Mouse (Mus musculus) layer of hippocampus, postnatal 25 days (tissue): ENCODE measurements around the gene Asb7. TPM values are rescaled to one million over a fixed set of nuclear protein-coding genes. Genes with fewer than 3 reads are reported as not detected.

Source experiments
- DNase-seq, 2 experiments: peaks; one replicate each; pipeline ENCODE4 v3.0.0; 2022; ENCODE audit warnings: mixed read lengths in 2 of 2, low spot score in 1 of 2; ENCODE audit errors: extremely low spot score in 1 of 2
- total RNA-seq, 2 experiments: library from RNA; stranded (reverse); gene quantifications; 2 replicates each; pipeline ENCODE4 v1.2.3; 2021

Asb7 gene
- total RNA-seq = 10 to 100 TPM; 17.0 to 17.5 TPM

GRCm38 (mm10) chr7:66689294-66689619 lies at the start of gene Asb7:
Gene Asb7, minus strand, starts transcription at chr7:66689596.
- DNase-seq = no peak

GRCm38 (mm10) chr7:66737418-66737817 lies 48.0 kb upstream of the Asb7 start:
- DNase-seq = no peak

GRCm38 (mm10) chr7:66734993-66735392 lies 45.6 kb upstream of the Asb7 start:
- no peak for DNase-seq

GRCm38 (mm10) chr7:66734466-66734865 lies 45.1 kb upstream of the Asb7 start:
- no peak for DNase-seq

- no peak for DNase-seq
These were observed 44.5 kb upstream of the Asb7 start for GRCm38 (mm10) chr7:66733882-66734281.

GRCm38 (mm10) chr7:66733431-66733830 lies 44.0 kb upstream of the Asb7 start:
- no peak for DNase-seq

GRCm38 (mm10) chr7:66729232-66729631 lies 39.8 kb upstream of the Asb7 start:
- DNase-seq = no peak

- no peak for DNase-seq
These were observed 38.7 kb upstream of the Asb7 start for GRCm38 (mm10) chr7:66728072-66728471.

- no peak for DNase-seq
These were observed 35.6 kb upstream of the Asb7 start for GRCm38 (mm10) chr7:66724954-66725353.

- DNase-seq = no peak
These were observed 35.1 kb upstream of the Asb7 start for GRCm38 (mm10) chr7:66724514-66724913.

GRCm38 (mm10) chr7:66711166-66711565 lies 21.8 kb upstream of the Asb7 start:
- no peak for DNase-seq

- DNase-seq = no peak
These were observed 15.2 kb upstream of the Asb7 start for GRCm38 (mm10) chr7:66704631-66705030.

GRCm38 (mm10) chr7:66702721-66703120 lies 13.3 kb upstream of the Asb7 start:
- DNase-seq = no peak

GRCm38 (mm10) chr7:66694467-66694866 lies 5.1 kb upstream of the Asb7 start:
- DNase-seq = no peak

- peak; percentile 85 to 88 for DNase-seq
These were observed 394 bp upstream of the Asb7 start, which contains the start of gene Lins1 for GRCm38 (mm10) chr7:66689620-66690360. Gene Lins1, plus strand, starts transcription at chr7:66689889.

- no peak for DNase-seq
These were observed 675 bp downstream of the Asb7 start for GRCm38 (mm10) chr7:66688721-66689120.

- DNase-seq = no peak
These were observed 7.1 kb downstream of the Asb7 start for GRCm38 (mm10) chr7:66682119-66682863.

GRCm38 (mm10) chr7:66675800-66676199 lies 13.6 kb downstream of the Asb7 start:
- no peak for DNase-seq

GRCm38 (mm10) chr7:66667064-66667463 lies 22.3 kb downstream of the Asb7 start:
- no peak for DNase-seq

GRCm38 (mm10) chr7:66663548-66663947 lies 25.8 kb downstream of the Asb7 start:
- DNase-seq = no peak

GRCm38 (mm10) chr7:66661572-66661971 lies 27.8 kb downstream of the Asb7 start:
- peak; percentile 63 to 82 for DNase-seq

GRCm38 (mm10) chr7:66660972-66661371 lies 28.4 kb downstream of the Asb7 start:
- no peak for DNase-seq
